Mouse (Mus musculus): ENCODE results near the gene Mrpl23. TPM values are rescaled to one million over a fixed set of nuclear protein-coding genes. Genes with fewer than 3 reads are reported as not detected.
A peak's percentile ranks its signal among the peaks of the same experiment; 100 is the strongest.

The Mrpl23 gene
- polyA plus RNA-seq, 1 experiment from 2014 or later: 14.2 TPM

DNA sequence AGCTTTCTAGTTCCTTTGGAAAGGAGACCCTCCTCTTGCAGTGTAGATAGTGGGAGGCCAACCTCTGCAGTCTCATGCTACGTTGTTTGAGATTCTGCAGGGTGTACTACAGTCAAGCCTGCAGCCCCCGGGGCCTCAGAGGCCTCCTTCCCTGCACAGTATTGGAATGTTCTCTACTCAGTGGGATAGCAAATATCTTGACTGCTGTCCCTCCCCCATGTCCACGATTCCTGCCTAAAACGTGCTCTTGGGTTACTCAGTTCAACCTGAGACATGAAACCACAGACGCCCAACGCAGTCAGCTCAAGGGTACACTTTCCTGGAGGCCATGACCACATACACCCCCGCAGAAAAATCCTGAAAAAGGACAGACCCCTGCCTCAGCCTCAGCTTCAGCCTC lies 39.9 kb downstream of the Mrpl23 start:
- no peak overlapping the region for H3K4me3 ChIP-seq (ENCODE audit: low read length)
- H3K27ac ChIP-seq (ENCODE audit: low read length): peak overlapping the region; percentile 91
- ATAC-seq (replicated peaks; ENCODE audit: extremely low read depth, insufficient read depth, low FRiP score): no peak
- no peaks in the 10 kb centered on the region for H3K27me3 ChIP-seq (ENCODE audit: control insufficient read depth, insufficient read depth, low read length)
- WGBS: 26% methylated on average over 7 of the region's 7 CpGs
- H3K4me1 ChIP-seq (ENCODE audit: control insufficient read depth, insufficient read depth, low read length): peaks cover 64% of the 10 kb centered on the region
- peak overlapping the region; percentile 57 for H3K9ac ChIP-seq (ENCODE audit: low read length)
- peak overlapping the region; percentile 13; the same call in 1 of the 2 replicates for H3K4me2 ChIP-seq (ENCODE audit: low read depth, low read length)
- no peaks in the 10 kb centered on the region for H3K9me3 ChIP-seq (replicated peaks; ENCODE audit: control insufficient read depth, low read length)
- H3K36me3 ChIP-seq (ENCODE audit: control insufficient read depth, insufficient read depth): no peaks in the 10 kb centered on the region

DNA sequence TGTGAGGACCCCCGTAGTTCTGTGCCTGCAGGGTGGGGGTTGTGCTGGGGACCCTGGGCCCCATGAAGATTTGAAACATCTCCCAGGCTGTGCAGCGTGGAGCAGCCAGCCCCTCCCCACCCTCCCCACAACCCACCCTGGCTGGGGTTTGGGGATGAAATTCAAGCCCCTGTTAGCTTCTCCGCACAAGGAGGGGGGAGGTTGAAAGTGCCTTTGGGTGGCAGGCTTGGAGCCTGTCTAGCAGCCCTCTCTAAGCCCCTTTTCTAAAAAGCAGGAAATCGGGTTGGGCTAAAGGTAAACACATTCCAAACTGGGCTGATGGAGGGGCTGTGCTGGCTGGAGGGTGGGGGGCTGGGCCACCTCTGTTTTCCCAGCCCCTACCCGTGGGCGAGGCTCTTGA lies 40.5 kb downstream of the Mrpl23 start:
- Histone ChIP-seq H3K4me1 (ENCODE audit: control insufficient read depth, insufficient read depth, low read length) (peaks cover 63% of the 10 kb centered on the region), H3K36me3 (ENCODE audit: control insufficient read depth, insufficient read depth) (no peaks in the 10 kb centered on the region), H3K27me3 (ENCODE audit: control insufficient read depth, insufficient read depth, low read length) (no peaks in the 10 kb centered on the region), H3K9ac (ENCODE audit: low read length) (peak overlapping the region; percentile 57), H3K9me3 (replicated peaks; ENCODE audit: control insufficient read depth, low read length) (no peaks in the 10 kb centered on the region), H3K27ac (ENCODE audit: low read length) (peak overlapping the region; percentile 91), H3K4me2 (ENCODE audit: low read depth, low read length) (no peak overlapping the region), H3K4me3 (ENCODE audit: low read length) (no peak overlapping the region)
- 38% methylated on average over 6 of the region's 6 CpGs for WGBS
- ATAC-seq (replicated peaks; ENCODE audit: extremely low read depth, insufficient read depth, low FRiP score): no peak

DNA sequence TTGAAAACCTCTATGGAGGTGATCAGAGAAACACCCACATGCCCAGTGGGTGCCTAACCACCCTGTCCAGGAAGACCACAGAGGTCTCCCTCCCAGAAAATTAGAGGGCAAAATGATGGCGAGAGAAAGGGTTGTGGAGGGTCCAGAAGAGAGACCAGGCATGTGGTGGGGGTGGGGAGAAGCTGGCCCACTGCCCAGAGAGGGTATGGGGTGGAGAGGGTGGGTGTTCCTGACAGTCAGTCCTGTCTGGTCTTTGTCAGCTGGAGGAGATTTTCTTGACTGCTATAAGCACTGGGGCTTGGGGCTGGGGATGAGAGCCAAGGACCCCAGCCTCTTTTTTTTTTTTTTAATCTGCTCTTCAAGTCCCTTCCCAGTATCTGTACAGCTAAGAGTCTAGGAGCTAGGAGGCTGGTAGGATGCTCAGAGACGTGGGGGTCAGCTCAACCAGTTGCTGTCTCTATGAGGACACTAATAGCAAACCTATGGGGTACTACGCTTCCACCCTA lies 41.7 kb downstream of the Mrpl23 start:
- WGBS: 25% methylated on average over 3 of the region's 3 CpGs
- Histone ChIP-seq H3K9me3 (replicated peaks; ENCODE audit: control insufficient read depth, low read length) (no peaks in the 10 kb centered on the region), H3K4me1 (ENCODE audit: control insufficient read depth, insufficient read depth, low read length) (peaks cover 65% of the 10 kb centered on the region), H3K36me3 (ENCODE audit: control insufficient read depth, insufficient read depth) (no peaks in the 10 kb centered on the region), H3K4me3 (ENCODE audit: low read length) (no peak overlapping the region), H3K4me2 (ENCODE audit: low read depth, low read length) (no peak overlapping the region), H3K27me3 (ENCODE audit: control insufficient read depth, insufficient read depth, low read length) (no peaks in the 10 kb centered on the region), H3K27ac (ENCODE audit: low read length) (peak overlapping the region; percentile 91), H3K9ac (ENCODE audit: low read length) (0 out of 2 replicates have a peak overlapping the region, but pooled peaks have one; percentile 46)
- no peak for ATAC-seq (replicated peaks; ENCODE audit: extremely low read depth, insufficient read depth, low FRiP score)

DNA sequence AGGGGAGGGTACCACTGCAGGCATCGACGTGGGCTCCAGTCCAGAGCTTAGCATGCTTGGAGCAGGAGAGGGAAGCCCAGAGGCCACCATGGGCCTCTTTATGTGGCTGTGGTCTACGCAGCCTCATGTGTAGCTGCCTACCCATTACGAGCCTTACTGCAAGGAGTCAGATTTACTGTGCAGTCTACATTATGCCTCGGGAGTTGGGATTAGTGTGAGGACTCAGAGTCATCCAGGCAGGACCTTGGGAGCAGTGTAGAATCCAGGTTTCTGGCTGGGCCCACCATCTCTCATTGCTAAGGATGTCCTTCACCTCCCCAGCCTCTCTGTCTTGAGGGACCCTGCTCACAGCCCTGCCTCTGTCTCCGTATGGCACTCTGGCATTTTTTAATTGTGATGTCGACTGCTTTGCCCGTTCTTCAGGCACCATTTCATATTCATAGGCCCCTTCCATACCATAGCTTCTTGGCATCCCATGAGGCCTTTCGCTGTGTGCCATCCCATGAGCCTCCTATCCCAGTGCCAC lies 42.4 kb downstream of the Mrpl23 start:
- peak overlapping the region; percentile 42 for H3K9ac ChIP-seq (ENCODE audit: low read length)
- peaks cover 59% of the 10 kb centered on the region for H3K4me1 ChIP-seq (ENCODE audit: control insufficient read depth, insufficient read depth, low read length)
- H3K9me3 ChIP-seq (replicated peaks; ENCODE audit: control insufficient read depth, low read length): peaks cover 1% of the 10 kb centered on the region
- peak overlapping the region; percentile 58; the same call in 1 of the 2 replicates for H3K4me3 ChIP-seq (ENCODE audit: low read length)
- ATAC-seq (replicated peaks; ENCODE audit: extremely low read depth, insufficient read depth, low FRiP score): no peak; the same call in 1 of the 2 replicates
- WGBS: 41% methylated on average over 9 of the region's 9 CpGs
- peak overlapping the region; percentile 59; the same call in 1 of the 2 replicates for H3K4me2 ChIP-seq (ENCODE audit: low read depth, low read length)
- no peaks in the 10 kb centered on the region for H3K36me3 ChIP-seq (ENCODE audit: control insufficient read depth, insufficient read depth)
- H3K27ac ChIP-seq (ENCODE audit: low read length): peak overlapping the region; percentile 91
- H3K27me3 ChIP-seq (ENCODE audit: control insufficient read depth, insufficient read depth, low read length): no peaks in the 10 kb centered on the region

DNA sequence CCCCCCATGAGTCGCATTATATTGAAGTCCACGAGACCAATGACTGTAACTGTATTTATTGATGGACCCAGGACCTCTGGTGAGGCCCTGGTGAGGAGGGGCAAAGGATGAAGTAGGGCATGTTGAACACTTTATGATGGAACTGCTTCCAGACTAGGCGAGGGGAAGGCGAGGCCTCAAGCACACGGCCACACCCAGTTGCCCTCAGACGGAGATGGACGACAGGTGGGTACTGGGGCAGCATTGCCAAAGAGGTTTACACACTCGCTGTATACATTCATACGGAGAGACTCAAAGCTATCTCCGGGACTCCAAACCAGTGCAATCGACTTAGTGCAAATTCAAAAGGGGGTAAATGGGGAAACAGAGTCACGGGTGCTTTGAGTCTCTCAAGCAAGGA lies 43.0 kb downstream of the Mrpl23 start:
- Histone ChIP-seq H3K4me3 (ENCODE audit: low read length) (peak overlapping the region; percentile 58), H3K9me3 (replicated peaks; ENCODE audit: control insufficient read depth, low read length) (peaks cover 8% of the 10 kb centered on the region), H3K9ac (ENCODE audit: low read length) (peak overlapping the region; percentile 42), H3K27me3 (ENCODE audit: control insufficient read depth, insufficient read depth, low read length) (no peaks in the 10 kb centered on the region), H3K27ac (ENCODE audit: low read length) (peak overlapping the region; percentile 91), H3K4me2 (ENCODE audit: low read depth, low read length) (peak overlapping the region; percentile 59), H3K36me3 (ENCODE audit: control insufficient read depth, insufficient read depth) (no peaks in the 10 kb centered on the region), H3K4me1 (ENCODE audit: control insufficient read depth, insufficient read depth, low read length) (peaks cover 59% of the 10 kb centered on the region)
- 63% methylated on average over 12 of the region's 12 CpGs for whole genome bisulfite sequencing
- ATAC-seq (replicated peaks; ENCODE audit: extremely low read depth, insufficient read depth, low FRiP score): no peak

DNA sequence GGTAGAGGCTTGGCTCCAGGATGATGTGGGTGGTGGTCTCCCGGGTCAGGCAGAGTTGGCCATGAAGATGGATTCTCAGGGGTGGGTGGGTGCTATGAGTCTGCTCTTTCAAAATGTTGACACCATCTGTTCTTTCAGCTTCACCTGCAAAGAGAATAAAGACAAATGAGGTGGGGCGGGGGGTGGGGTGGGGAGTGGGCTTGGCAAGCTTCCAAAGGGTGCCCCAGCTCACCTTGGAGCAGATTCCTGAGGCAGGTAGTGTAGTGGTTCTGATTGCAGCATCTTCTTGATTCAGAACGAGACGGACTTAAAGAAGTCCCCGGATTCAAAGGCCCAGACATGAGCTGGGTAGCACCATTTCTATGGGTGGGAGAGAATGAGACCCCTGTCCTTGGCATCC lies 43.5 kb downstream of the Mrpl23 start:
- H3K9me3 ChIP-seq (replicated peaks; ENCODE audit: control insufficient read depth, low read length): peaks cover 10% of the 10 kb centered on the region
- peak overlapping the region; percentile 91 for H3K27ac ChIP-seq (ENCODE audit: low read length)
- H3K4me1 ChIP-seq (ENCODE audit: control insufficient read depth, insufficient read depth, low read length): peaks cover 55% of the 10 kb centered on the region
- WGBS: 55% methylated on average over 5 of the region's 5 CpGs
- no peaks in the 10 kb centered on the region for H3K36me3 ChIP-seq (ENCODE audit: control insufficient read depth, insufficient read depth)
- no peaks in the 10 kb centered on the region for H3K27me3 ChIP-seq (ENCODE audit: control insufficient read depth, insufficient read depth, low read length)
- H3K4me3 ChIP-seq (ENCODE audit: low read length): peak overlapping the region; percentile 58
- peak overlapping the region; percentile 59 for H3K4me2 ChIP-seq (ENCODE audit: low read depth, low read length)
- peak overlapping the region; percentile 80 for H3K9ac ChIP-seq (ENCODE audit: low read length)
- ATAC-seq (replicated peaks; ENCODE audit: extremely low read depth, insufficient read depth, low FRiP score): no peak

DNA sequence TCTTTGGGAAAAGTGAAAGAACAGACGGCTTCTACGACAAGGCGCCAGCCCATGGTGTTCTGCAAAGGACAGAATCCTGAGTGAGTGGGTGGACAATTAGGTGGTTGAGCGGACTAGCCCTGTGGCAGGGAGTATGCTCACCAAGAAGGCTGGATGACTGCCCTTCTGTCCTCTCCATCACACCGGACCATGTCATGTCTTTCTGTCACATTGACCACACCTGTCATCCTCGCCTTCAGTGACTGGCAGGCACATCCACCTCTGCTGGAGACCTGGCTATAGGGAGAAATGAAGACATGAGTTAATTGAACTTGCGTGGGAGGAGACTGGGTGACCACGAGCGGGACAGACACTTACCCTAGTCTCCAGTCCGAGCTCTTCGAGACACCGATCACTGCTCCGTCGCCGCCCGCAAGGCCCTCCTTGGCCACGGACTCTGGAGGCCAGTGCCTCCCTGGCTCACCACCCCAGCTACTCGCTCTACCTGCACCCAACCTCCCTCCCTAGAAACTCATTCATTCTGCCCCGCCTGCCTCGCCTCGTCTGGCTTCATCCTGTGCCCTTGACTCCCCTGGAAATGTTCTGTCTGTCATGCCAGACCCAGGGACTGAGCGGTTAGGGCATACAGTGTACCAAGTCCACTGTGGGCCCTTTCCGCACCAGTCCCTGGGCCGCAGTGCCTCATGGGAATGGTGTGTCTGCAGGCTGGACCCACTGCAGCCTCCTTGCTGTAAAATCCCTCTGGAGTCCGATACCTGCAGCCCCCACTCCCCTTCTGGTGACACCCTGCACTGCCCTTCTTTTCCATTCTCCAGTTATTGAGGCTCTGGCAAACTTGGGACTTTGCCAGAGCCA lies 44.2 kb downstream of the Mrpl23 start:
- Histone ChIP-seq H3K4me1 (ENCODE audit: control insufficient read depth, insufficient read depth, low read length) (peaks cover 49% of the 10 kb centered on the region), H3K27me3 (ENCODE audit: control insufficient read depth, insufficient read depth, low read length) (no peaks in the 10 kb centered on the region), H3K9ac (ENCODE audit: low read length) (peak overlapping the region; percentile 80), H3K27ac (ENCODE audit: low read length) (peak overlapping the region; percentile 91), H3K9me3 (replicated peaks; ENCODE audit: control insufficient read depth, low read length) (peaks cover 10% of the 10 kb centered on the region), H3K36me3 (ENCODE audit: control insufficient read depth, insufficient read depth) (no peaks in the 10 kb centered on the region), H3K4me3 (ENCODE audit: low read length) (peak overlapping the region; percentile 58), H3K4me2 (ENCODE audit: low read depth, low read length) (peak overlapping the region; percentile 59)
- ATAC-seq (replicated peaks; ENCODE audit: extremely low read depth, insufficient read depth, low FRiP score): no peak
- 69% methylated on average over 25 of the region's 25 CpGs for WGBS

DNA sequence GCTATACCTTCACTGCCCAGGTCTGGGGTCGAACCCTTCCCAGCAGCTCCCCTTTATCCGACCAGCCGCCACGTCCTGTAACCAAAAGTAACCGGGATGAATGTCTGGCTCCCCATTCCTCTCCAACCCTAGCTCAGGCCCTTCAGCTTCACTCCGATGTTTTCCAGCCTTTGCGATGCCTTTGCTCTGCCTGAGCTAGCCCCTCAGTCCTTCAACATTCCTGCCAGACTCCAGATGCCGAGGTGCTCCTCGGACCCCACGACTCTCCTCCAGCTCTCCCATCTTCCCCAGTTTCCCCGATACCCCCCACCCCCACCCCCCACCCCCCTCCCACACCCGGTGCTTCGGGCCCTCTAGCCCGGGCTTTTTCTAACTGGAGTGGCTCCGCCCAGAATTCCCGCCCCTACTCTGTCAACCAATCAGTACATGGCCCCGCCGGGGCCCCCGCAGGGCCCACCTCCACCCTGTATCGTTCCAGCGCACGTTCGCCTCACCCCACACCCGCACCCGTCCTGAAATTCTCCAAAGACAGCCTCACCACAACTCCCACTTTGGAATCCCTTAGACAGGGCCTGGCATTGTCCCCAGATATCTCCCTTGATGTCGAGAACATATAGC lies 45.4 kb downstream of the Mrpl23 start:
- peak overlapping the region; percentile 80 for H3K9ac ChIP-seq (ENCODE audit: low read length)
- ATAC-seq (replicated peaks; ENCODE audit: extremely low read depth, insufficient read depth, low FRiP score): peak; percentile 79
- H3K4me3 ChIP-seq (ENCODE audit: low read length): peak overlapping the region; percentile 58
- WGBS: 28% methylated on average over 26 of the region's 26 CpGs
- peaks cover 37% of the 10 kb centered on the region for H3K4me1 ChIP-seq (ENCODE audit: control insufficient read depth, insufficient read depth, low read length)
- H3K9me3 ChIP-seq (replicated peaks; ENCODE audit: control insufficient read depth, low read length): peaks cover 10% of the 10 kb centered on the region
- peak overlapping the region; percentile 59 for H3K4me2 ChIP-seq (ENCODE audit: low read depth, low read length)
- H3K36me3 ChIP-seq (ENCODE audit: control insufficient read depth, insufficient read depth): no peaks in the 10 kb centered on the region
- H3K27me3 ChIP-seq (ENCODE audit: control insufficient read depth, insufficient read depth, low read length): no peaks in the 10 kb centered on the region
- H3K27ac ChIP-seq (ENCODE audit: low read length): peak overlapping the region; percentile 91

Measured in heart, embryonic 16.5 days (tissue).